Mouse (Mus musculus) mouse trophoblast stem cell (cell line): ENCODE results near the gene Amd1.

Experiments
- in situ Hi-C, 2 experiments: fragments of 300-500 bp; cut with MseI, MboI; formaldehyde crosslinking; loops; 2 replicates in 1 of 2; 3 replicates in 1 of 2; pipeline ENCODE4 v1.15.1; 2025

Gene Amd1

DNA sequence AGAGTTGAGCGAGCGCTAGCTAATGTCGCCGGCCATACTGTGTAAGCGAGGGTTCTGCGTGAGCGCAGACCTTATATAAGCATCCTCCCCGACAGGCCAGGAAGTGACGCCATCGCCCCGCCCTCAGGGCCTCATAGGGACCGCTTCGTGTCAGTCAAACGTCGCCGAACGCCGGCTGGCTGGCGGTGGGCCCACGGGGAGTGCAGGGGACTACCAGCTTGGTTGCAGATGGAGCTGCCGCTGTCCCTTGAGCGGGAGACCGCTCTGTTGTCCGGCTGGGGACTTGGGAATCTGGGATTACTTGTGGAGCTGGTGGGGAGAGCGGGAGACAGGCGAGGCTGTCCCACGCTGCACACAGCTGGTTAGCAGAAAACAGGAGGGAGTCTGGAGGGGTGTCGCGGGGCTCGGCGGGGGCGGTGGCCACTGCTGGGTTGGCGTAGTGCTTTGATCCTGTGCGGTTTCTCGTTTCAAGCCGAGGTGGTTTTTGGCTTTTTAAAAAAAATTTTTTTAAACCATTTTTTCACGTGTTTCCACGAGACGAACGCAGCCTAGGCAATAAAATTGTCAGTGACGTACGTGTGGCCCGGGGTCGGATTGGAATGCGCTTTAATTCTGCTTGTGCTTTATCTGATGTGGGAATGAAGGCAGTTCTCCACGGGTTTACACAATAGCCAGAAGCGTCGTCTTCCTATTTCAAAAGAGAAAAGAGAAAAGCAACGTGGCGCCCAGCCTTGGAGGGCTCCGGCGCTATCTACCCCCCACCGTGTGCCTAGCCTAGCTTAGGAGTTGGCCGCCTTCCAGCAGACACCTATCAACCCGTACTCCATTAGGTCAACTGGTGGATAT lies at the start of gene Amd1:
Gene Amd1, minus strand, starts transcription at position 47 of the 846 bp plus-strand sequence.
- in situ Hi-C loops = no loop called here

DNA sequence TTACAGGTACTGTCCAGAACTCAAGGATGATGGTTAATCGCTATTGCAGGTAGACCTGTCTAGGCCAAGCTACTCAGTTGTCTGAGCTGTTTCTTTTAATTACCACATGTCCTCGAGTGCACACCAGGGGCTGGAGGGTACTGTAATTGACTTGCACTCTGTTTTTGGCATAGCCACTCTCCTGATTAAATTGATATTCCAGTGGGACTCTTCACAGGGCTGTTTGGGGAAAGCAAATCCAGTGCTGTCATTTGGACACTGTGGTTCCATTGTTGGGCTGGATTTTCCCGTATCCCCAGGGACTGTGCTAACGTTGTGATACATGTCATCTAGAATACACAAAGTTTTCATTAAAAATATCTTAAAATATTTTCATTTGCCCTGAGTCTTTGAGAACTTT lies 49.2 kb upstream of the Amd1 start:
- in situ Hi-C loops = no loop called here

DNA sequence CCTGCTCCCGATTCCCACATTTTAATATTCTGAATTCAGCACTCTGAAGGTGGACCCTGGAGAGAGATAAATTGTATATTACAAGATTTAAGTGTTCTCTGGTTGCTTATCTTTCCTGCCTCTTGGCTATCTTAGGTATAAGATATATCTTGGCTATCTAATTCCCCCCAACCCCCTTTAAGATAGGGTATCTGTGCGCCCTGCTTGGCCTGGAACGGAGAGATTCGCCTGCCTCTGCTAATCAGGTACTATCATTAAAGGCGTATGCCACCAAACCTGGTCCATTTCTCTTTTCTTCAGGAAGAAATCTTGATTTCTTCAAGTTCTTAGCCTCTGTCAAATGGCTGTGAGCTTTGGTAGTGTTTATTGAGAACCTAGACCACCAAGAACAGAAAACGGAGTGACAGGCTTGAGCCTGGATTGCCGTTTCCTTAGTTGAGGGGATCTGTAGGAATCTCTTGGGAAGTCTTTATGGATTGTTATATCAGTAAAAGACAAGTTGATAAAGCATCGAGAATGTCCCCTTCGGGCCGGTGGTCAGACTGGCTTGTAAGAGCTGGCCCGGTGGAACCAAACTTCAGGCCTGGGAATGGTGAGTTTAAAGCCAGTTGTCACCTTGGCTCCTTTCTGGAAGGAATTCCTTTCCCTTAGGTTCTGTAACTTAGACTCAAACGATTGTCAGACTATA lies 48.4 kb upstream of the Amd1 start:
- in situ Hi-C loops = no loop called here

DNA sequence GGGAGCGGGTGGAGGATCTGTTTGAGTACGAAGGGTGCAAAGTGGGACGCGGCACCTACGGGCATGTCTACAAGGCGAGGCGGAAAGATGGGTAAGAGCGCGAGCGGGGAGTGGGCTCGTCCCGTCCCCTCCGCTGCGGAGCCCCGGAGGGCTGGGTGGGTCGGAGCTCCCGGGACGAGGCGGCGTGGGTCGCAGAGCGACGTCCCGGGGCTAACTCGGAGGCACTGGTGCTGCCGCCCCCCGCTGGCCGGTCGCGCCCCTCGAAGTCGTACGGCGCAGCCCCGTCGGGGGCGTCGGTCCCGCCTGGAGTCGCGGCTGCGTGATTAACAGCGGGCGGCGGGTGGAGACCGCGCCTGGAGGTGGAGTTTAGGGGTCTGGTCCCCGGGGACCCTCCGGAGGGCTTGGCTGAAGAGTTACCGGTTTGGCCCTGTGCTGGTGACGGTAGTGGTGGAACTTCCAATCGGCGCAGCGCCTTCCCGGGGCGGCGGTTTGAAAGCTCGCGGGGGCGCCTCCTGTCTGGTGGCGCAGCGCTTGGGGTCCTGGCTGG lies 47.7 kb upstream of the Amd1 start:
- in situ Hi-C loops = no loop called here

DNA sequence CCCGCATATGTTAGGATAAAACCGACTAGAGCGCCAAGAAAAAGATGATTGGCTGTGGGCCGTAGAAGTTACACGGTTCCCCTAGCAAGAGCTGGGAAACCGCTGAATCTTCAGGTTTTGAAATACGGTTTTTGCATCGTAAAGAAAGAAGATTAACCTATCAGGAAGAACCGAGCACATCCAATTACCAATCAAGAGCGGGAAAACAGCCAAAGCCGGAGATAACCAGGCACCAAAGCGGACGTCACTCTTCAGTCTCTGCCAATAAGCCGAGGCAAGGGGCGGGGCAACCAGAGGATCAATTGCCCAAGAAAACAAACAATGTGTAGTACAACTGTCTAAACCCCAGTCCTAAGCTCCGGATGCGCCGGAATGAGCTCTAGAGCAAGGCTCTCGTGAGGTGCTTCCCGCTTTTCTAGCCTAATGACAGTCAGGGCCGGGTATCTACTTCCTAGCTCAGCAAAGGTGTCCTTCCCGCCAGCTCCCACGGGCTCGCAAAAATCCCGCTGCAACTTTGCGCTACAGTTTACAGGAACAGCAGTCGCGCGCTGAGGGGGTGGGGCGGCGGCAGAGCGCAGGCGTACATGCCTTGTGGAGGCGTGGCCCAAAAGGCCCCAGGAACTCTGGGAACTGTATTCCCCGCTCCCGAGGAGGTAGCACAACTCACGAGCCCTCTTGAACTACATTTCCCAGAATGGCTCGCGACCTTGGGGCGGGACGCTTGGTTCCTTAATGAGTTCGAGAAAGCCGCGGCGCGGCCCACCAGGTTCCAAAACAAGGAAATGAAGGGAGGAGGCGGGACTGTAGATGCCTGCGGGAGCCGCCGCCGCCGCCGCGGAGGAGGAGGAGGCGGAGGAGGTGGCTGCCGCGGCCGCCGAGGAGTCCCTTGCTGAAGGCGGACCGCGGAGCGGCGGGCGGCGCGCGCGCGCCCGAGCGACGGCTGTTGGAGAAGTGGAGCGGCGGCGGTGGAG lies 46.9 kb upstream of the Amd1 start:
- in situ Hi-C loops = no loop called here

DNA sequence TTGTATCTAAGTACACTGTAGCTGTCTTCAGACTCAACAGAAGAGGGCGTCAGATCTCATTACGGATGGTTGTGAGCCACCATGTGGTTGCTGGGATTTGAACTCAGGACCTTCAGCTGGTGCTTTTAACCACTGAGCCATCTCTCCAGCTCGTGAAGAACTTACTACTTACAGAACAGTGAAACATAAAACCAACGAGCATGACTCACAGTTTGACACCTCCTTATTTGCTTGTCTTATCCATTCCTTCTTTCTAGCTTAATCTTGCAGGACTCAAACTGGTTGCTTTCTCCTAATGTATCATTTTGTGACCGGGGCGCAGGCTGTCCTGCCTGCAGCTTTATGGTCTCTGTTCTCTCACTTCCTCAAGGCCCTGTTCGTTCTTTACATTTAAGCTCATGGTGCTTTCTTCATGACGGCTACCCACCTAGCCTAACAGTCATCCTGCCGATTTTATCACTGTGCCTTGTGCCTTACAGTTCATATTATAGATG lies 45.5 kb upstream of the Amd1 start:
- in situ Hi-C loops = no loop called here

DNA sequence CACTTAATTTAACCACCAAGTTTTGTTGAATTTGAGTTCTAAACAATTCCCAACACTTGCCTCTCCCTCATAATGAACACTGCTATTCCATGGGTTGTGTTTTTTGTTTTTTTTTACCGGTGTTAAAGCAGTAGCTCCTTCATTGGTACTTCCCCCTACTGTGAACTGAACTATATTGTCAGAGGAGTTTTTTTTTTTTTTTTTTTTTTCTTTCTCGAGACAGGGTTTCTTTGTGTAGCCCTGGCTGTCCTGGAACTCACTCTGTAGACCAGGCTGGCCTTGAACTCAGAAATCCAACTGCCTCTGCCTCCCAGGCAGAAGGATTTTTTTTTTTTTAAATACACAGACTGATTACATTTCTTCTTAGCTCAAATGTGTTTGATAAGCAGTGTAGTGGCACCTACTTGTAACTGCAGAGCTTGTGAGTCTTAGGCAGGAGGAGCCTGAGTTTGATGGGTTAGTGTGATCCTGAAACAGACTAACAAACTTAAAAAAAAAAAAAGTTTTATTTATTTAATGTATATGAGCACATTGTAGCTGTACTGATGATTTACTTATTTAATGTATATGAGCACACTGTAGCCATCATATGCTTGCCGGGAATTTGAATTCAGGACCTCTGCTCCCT lies 44.9 kb upstream of the Amd1 start:
- in situ Hi-C loops = no loop called here

DNA sequence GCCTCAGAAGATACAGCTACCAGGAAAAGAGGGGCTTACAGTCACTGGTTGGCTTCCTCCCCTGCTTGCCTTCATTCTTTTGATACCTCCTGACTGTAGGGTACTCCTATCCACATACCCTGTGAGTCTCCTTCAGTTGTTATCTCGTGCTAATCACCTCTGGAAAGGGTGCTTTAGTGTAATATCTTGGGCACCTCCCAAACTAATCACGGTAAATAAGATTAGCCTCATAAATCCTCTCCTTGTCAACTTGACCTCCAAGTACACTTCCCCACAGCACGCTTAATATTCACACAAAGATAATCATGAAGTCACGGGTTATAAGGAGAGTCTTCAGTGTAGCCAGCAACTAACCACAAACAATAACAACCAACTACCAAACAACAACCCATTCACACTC lies 40.0 kb upstream of the Amd1 start:
- in situ Hi-C loops = no loop called here

DNA sequence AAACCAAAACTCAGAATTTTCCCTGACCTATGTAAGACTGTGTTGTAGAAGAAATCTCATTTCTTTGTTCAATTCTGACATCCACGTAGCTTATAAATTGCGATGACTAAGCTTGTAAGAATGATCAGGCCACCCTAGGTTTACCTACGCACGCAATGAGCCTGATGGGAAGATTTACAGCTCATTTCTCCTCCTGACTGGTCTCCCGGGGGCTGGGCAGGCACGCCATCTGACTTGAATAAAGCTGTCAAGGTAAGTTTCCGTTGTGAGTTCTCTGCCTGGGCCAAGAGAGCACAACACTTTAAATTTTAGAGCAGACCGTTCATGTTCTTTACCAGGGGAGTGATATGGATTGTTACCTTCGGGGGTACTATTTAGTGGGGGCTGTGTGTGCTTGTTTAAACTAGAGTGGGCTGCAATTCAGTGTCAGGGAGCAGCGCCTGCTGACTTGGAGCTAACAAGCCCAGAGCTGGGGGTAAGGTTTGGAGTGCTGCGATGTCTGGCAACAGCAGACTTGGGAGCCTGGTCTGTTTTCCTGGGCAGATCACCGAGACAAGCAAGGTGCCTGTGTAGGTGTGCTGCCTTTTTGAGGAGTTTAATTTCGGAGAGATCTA lies 37.5 kb upstream of the Amd1 start, which contains the start of gene Cdk19:
Gene Cdk19, plus strand, starts transcription at position 214 of the 614 bp plus-strand sequence.
- in situ Hi-C loops = no loop called here

DNA sequence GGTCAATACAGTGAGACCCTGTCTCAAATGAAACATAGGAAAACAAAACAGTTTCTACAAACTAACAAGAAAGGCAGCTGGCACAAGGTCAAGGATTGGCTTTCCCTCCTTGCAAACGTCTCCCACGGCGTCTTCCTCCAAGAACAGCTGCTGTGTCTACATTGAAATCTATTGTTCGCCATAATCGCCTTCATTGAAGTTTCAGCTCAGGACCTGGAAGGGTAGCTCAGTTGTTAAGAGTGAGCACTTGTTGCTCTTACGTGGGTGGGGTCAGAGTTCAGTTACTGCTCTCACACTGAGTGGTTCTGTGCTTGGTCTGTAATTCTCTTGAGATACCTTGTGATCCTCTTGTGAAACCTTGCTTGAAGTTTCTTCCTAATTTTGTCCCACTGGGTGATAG lies 30.9 kb upstream of the Amd1 start:
- in situ Hi-C loops = no loop called here

DNA sequence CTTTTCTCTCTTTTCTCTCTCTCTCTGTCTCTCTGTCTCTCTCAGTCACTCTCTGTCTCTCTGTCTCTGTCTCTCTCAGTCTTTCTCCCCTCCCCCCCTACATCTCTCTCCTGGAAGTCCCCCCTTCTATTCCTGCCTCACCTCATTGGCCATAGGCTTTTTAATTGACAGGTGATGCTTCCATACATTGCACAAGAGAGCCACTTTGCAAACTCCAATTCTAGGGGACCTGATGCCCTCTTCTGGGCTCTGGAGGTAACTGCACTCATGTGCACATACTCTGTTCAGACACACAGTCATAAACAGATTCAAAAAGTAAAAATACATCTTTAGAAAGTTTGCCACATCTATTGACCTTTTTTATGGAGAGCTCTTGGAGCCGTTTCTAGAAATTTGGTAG lies 28.3 kb upstream of the Amd1 start:
- in situ Hi-C loops = no loop called here

DNA sequence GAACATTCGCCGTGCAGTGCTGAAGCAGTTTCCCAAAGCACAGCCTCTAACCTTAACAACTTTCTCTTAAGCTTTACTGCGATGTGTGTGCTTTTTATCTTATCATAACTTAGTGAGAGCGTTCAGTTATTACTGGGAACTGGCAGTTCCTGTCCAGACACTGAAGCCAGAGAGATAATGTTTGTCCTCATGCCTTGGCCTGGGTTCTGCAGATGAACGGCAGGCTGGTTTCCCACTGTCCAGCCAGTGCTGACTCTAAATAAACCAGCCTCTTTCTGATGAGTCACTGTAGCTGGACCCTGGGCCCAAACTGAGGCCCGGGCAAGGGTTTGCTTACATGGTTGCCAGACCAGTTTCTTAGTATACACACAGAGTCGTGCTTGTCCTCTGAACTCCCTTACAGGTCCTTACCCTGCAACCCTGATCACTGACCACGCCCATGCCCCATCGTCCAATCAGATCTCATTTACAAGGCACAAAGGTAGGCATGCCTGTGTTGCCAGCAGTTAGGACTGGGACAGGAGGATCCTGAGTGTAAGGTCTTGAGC lies 26.1 kb upstream of the Amd1 start:
- in situ Hi-C loops = no loop called here

DNA sequence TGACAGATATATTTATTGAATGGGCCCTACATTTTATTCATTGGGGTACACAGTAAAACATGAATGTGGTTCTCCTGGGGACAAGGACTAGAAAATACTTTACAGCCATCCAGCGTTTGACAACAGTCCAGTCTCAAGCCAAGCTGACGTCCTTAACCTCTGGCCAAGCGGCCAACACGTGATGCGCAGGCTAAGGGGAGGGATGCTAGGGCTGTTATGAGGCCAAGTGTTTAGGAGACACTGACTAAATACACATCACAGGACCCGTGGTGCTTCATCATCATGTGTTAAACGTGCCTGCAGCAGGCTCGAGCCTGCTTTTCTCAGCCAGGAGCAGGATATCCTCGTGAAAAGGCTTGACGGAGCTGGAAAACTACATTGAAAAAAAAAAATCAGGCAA lies 18.3 kb upstream of the Amd1 start:
- in situ Hi-C loops = no loop called here

DNA sequence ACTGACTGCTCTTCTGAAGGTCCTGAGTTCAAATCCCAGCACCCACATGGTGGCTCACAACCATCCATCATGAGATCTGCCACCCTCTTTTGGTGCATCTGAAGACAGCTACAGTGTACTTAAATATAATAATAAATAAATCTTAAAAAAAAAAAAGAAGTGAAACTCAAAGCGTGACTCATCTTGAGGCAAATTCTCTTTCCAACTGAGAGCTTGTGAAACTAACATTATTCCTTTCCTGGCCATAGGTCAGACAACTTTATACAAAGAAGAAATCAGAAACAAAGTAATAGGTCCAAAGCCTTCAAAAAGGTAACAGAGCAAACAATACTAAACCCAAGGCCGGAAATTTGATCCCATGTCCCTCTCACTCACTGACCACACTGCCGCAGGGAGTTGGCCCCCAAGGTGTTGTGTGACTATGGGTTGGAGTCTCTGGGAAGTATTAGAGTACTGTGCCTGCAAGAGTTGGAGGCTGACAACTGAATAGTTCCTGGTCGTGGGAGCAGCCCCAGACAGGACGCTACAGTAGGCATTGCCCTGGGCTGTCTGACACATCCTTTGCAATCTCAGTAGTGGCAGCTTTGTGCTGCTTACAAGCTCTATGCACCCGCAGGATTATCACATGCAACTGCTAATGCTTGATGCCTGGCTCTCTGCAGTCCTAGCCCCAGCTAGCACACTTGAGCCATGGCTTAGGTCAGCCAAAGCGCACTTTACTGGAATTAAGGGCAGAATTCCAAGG lies 15.0 kb upstream of the Amd1 start:
- in situ Hi-C loops = no loop called here

DNA sequence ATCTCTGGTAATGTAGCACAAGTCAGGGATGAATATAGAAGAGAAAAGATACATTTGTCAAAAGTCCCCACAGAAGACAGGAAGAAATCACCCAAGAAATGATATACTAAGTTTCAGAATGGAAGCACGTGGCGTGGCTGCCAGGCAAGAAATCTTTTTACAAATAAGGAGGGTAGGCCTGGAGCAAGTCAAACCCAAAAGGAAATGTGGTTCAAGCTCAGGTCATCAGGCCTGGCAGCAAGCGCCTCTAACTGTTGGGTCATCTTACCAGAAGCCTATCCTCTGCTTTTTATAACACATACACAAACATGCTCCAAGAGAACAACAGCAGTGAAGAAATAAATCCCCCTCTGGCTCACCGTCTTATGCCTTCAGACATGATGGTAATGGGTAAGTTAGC lies 10.8 kb upstream of the Amd1 start:
- in situ Hi-C loops = no loop called here

DNA sequence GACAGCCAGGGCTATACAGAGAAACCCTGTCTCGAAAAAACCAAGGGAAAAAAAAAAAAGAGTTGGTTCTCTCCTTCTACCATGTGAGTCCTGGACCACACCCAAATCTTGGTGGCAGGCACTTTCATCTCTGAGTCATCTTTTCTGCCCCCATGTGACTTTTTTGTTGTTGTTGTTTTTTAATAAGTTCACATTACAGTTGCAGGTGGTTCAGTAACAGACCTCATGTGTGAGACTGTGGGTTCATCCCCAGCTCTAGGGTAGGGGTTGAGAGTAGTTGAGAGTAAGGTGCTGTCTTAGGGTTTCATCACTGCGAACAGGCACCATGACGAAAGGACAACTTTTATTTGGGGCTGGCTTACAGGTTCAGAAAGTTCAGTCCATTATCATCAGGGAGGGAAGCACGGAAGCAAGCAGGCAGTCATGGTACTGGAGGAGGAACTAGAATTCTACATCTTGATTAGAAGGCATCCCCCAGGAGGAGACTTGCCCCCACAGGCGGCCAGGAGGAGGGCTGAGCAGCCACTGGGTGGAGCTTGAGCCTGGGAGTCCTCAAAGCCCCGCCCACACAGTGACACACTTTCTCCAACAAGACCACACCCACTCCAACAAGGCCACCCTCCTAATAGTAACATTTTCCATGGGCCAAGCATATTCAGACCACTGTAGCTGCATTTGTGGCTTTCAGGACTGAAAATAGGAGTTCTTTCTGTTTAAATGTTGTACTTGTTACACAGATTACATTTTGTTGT lies 8.1 kb upstream of the Amd1 start:
- in situ Hi-C loops = no loop called here

DNA sequence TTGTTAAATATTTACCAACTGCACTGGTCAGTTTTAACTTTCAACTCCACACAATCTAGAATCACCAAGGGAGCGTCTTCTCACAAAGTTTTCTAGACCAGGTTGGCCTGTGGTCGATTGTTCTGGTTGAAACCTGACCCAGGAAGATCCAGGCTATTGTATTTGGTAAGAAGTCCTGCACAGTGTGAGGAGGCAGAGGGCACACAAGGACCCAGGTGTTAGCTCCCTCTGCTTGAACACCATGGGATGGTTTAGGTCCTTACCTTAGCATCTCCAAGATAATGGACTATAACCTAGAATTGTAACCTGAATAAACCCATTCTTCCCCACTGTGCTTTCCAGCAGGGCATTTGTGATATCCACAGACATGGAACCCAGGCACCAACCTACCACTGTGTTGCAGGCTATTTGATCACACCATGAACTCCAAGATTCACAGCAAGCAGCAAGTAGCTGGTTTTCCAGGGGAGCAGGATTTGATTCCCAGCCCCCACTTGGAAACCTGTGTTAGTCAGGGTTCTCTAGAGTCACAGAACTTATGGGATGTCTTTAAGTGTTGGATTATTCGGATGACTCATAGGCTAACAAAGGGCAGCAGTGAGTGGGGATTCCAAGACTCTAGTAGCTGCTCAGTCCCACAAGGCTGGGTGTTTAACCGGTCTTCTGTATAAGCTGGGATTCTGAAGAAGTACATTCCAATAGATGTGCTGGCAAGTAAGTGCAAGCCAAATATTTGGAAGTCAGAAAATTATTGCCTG lies 6.0 kb upstream of the Amd1 start:
- in situ Hi-C loops = no loop called here

DNA sequence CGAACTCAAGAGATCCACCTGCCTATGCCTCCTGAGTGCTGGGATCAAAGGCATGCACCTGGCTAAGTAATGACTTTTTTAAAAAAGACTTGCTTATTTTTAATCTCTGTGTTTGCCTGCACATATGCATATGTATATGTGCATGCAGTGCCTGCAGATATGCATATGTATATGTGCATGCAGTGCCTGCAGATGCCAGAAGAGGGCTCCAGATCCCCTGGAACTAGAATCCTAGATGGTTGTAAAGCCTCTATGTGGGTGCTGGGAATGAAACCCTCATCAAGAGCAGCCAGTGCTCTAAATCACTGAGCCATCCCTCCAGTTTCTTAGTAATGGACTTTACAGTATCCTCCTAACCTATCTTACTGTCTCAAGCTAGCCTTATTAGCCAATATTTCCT lies 4.0 kb upstream of the Amd1 start:
- in situ Hi-C loops = no loop called here
